Mouse (Mus musculus) heart, postnatal 36 days (tissue): ENCODE measurements around the gene App. TPM values are rescaled to one million over a fixed set of nuclear protein-coding genes. Genes with fewer than 3 reads are reported as not detected.

ENCODE experiments used
- DNase-seq, 2 experiments: peaks; one replicate each; pipeline ENCODE4 v3.0.0; 2021 to 2022
- intact Hi-C: fragments of 180-260 bp; cut with DNase I; formaldehyde crosslinking; loops from one replicate; pipeline ENCODE4 v1.15.1; 2025
- total RNA-seq, 2 experiments: library from RNA; stranded (reverse); gene quantifications; 2 replicates each; pipeline ENCODE4 v1.2.3; 2021

The App gene
- total RNA-seq, 2 experiments from 2014 or later = 144 to 157 TPM

GRCm38 (mm10) chr16:84919649-84920308 is 253.8 kb downstream of the App start:
- intact Hi-C loops = no loop called here
- no peak for DNase-seq

GRCm38 (mm10) chr16:84919087-84919486 is 254.5 kb downstream of the App start:
- intact Hi-C loops = no loop called here
- no peak for DNase-seq

GRCm38 (mm10) chr16:84916772-84917171 is 256.8 kb downstream of the App start:
- intact Hi-C loops = no loop called here
- no peak for DNase-seq

GRCm38 (mm10) chr16:84911477-84912165 is 261.9 kb downstream of the App start:
- intact Hi-C loops = no loop called here
- DNase-seq = no peak

- intact Hi-C loops = no loop called here
- no peak for DNase-seq
These were observed 270.6 kb downstream of the App start for GRCm38 (mm10) chr16:84902995-84903394.
